Mouse (Mus musculus): Measurements from ENCODE around the gene Chn2. TPM values are rescaled to one million over a fixed set of nuclear protein-coding genes. Genes with fewer than 3 reads are reported as not detected.

Chn2 gene
- polyA plus RNA-seq, 1 experiment, result not detected

DNA sequence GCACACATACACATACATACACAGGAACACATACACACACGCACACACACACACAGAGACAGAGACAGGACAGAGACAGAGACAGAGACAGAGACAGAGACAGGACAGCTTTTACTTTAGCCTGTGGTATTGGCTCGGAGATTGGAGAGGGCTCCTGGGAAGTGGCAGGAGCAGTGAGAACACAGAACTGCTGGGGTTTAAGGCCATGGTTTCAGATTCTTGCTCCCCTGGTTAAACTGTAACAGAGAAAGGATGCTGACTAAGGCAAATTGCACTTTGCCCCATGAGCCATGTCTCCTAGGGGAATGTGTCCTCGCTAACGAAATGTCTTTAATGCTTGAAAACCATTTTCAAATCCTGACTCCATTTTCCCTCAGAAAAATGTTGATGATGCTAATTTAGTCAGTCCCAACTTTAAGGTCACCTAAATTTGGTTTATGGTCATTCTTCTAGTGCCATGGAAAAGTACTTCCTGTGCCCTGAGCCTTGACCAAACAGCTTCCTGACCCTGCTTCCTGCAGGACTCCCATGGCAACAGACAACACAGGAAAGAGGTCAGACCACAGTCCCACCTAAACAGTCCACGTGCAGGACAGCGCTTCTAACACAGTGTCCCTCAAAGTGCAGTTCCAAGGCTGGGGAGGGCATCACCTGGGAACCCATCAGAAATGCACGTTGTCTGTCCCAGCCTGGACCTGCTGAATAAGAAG, 163.1 kb downstream of the Chn2 start:
- no peak for TF ChIP-seq GATA1 (IDR thresholded peaks at IDR 0.05; ENCODE audit: low read length)

GRCm38 (mm10) chr6:54203316-54203715, 164.0 kb downstream of the Chn2 start:
- TF ChIP-seq GATA1 (IDR thresholded peaks at IDR 0.05; ENCODE audit: low read length), result no peak

- TF ChIP-seq GATA1 (IDR thresholded peaks at IDR 0.05; ENCODE audit: low read length), result no peak
Measured at GRCm38 (mm10) chr6:54203926-54204325, 164.6 kb downstream of the Chn2 start.

DNA sequence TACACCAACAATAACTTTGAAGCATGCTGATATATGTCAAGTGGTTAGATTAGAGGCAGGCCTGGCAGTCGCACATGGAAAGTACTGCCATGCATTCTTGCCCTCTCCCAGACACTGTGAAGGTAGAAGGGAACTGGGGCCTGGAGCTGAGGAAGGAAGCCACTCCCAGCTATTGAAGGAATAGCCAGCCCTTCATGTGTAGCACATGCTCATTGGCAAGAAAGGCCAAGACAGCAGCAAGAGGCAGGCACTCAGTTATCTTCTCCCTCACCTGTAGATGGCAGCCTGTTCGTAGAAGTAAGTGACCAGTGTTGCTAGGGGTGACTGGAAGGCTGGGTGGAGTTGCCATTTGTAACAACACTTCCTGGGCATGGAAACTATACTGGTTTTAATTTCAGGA, 165.6 kb downstream of the Chn2 start:
- no peak for TF ChIP-seq GATA1 (IDR thresholded peaks at IDR 0.05; ENCODE audit: low read length)

DNA sequence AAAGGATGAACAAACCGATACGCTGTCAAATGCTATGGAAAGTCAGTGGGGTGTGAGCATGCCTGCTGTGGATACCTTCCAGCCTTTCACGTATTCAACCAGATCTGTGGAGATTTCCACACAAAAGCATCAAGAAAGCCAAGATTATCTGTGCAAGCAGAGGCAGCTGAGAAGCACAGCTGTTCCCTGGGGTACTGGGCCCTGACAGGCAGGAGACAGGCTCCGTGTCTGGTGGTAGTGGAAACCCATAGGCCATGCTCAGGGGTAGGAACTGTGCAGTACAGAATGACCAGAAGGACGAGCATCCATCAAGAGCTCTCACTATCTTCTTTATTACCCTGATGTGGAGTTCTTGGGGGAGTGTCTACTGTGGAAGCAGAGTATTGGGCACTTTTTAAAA, 166.1 kb downstream of the Chn2 start:
- TF ChIP-seq GATA1 (IDR thresholded peaks at IDR 0.05; ENCODE audit: low read length), result no peak

- TF ChIP-seq GATA1 (IDR thresholded peaks at IDR 0.05; ENCODE audit: low read length), result no peak
Measured at GRCm38 (mm10) chr6:54206221-54206738, 166.9 kb downstream of the Chn2 start.

GRCm38 (mm10) chr6:54208786-54209185, 169.4 kb downstream of the Chn2 start:
- no peak for TF ChIP-seq GATA1 (IDR thresholded peaks at IDR 0.05; ENCODE audit: low read length)

DNA sequence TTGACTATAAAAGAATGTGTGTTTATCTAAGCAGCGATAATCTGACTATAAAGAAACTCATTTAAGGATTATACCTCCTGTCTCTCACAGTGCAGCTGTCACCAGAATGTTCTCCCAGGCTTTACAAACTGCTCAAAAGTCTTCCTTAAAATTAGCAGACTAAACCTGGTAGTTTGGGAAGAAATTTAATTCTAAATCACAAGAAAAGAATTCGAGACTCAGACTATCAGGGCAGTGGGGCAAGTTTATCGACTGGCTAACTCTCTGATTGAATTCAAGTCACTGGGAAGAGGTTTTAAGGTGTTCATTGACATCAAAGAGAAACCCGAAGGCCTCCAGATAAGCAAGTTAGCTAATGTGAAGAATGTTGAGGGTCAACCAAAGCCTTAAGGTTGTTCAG, 171.6 kb downstream of the Chn2 start:
- TF ChIP-seq GATA1 (IDR thresholded peaks at IDR 0.05; ENCODE audit: low read length), result no peak

DNA sequence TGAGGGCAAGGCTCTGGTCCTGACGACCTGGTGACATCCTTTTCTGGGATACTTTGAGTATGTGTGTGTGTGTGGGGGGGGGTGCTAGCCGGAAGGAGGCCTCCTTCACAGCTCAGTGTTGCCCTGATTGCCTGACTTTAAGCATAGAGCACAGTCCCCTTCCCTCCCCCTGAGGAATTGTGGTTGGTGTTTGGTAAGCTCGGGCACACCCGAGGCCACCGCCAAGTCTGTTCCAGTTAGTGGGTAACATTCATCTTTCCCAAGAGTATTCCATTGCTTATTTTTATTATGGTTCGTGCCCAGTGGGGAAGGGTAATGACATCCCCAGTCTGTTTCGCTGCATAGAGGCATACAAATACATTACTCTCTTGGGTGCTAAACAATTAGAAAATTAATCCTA, 172.6 kb downstream of the Chn2 start:
- TF ChIP-seq GATA1 (IDR thresholded peaks at IDR 0.05; ENCODE audit: low read length), result no peak

GRCm38 (mm10) chr6:54213743-54214142, 174.4 kb downstream of the Chn2 start:
- TF ChIP-seq GATA1 (IDR thresholded peaks at IDR 0.05; ENCODE audit: low read length), result no peak

GRCm38 (mm10) chr6:54215636-54216035, 176.3 kb downstream of the Chn2 start:
- no peak for TF ChIP-seq GATA1 (IDR thresholded peaks at IDR 0.05; ENCODE audit: low read length)

GRCm38 (mm10) chr6:54216512-54216911, 177.2 kb downstream of the Chn2 start:
- no peak for TF ChIP-seq GATA1 (IDR thresholded peaks at IDR 0.05; ENCODE audit: low read length)

- TF ChIP-seq GATA1 (IDR thresholded peaks at IDR 0.05; ENCODE audit: low read length), result no peak
Measured at GRCm38 (mm10) chr6:54220124-54220523, 180.8 kb downstream of the Chn2 start.

DNA sequence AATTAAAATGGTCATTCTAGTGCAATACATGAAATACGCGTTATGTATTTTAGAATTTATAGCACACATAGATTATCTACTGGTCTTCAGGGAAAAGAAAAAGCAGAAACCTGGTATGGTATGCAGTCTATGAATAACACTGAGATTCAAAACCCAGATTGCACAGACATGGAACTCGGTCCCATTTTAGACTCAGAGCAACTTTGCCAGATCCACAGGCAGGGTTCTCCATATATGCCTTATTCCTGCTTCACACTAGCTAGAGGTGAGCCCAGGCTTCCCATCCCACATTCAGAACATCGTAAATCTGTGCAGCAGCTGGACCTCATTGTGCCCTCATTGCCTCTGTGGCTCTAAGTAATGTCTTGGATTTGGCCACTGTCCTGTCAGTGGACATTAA, 184.2 kb downstream of the Chn2 start:
- TF ChIP-seq GATA1 (IDR thresholded peaks at IDR 0.05; ENCODE audit: low read length), result no peak

- TF ChIP-seq GATA1 (IDR thresholded peaks at IDR 0.05; ENCODE audit: low read length), result no peak
Measured at GRCm38 (mm10) chr6:54224325-54224724, 185.0 kb downstream of the Chn2 start.

- TF ChIP-seq GATA1 (IDR thresholded peaks at IDR 0.05; ENCODE audit: low read length), result no peak
Measured at GRCm38 (mm10) chr6:54225327-54225726, 186.0 kb downstream of the Chn2 start.

DNA sequence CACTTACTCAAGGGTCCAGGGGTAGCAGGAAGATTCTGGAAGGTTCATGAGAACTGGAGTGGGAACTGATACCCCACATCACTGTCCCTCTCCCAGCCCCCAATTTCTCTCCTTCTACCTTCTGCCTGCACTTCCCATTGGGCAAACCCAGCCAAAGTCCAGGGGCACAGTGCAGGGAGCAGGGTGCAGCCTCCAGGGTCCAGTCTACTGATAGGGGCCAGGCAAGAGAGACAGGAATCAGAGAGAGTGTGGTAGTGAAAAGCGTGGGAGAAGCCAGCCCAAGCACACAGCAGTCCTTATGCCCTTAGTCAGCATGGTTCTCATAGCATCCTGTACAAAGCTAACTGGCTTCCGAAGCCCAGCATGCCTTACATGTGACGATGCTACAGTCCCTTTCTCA, 187.7 kb downstream of the Chn2 start:
- TF ChIP-seq GATA1 (IDR thresholded peaks at IDR 0.05; ENCODE audit: low read length), result no peak
